Mouse (Mus musculus): ENCODE measurements around the gene Cdhr1.

- TF ChIP-seq FLI1 (IDR thresholded peaks at IDR 0.05; ENCODE audit: low read length) (no peak), GATA1 (IDR thresholded peaks at IDR 0.05; ENCODE audit: borderline replicate concordance, low read length) (no peak)
Measured at GRCm38 (mm10) chr14:37067629-37068028, 30.5 kb downstream of the Cdhr1 start, which contains the start of gene Lrit2.
